Mouse (Mus musculus) heart, postnatal 0 days (tissue): Measurements from ENCODE around the gene Grcc10.

Source experiments
- CTCF ChIP-seq: IDR thresholded peaks from 2 replicates; pipeline ENCODE4 v1.5.1; 2016; ENCODE audit warnings: antibody characterized with exemption, control low read depth, low read depth
- EP300 ChIP-seq: IDR thresholded peaks from 2 replicates; pipeline ENCODE4 v1.6.1; 2016; ENCODE audit warnings: antibody characterized with exemption, low read depth

DNA sequence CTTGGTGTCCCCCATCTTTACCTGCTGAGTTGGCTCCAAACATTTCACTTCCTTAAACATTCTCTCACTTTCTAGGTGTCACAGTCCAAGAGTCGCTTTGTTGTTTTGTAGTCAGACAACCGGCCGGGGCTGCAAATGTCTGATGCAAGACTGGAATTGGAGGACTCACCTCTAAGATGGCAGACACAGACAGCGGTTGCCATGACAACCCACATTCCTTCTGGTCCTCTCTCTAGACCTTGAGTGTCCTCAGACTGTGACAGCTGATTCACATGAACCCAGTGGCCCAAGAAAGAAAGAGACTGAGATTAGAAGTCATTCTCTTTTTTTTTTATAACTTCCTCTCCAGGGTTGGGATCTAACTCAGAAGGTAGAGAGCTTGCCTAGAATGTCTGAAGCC, 48.3 kb upstream of the Grcc10 start:
- TF ChIP-seq CTCF, result no peak
- no peak for TF ChIP-seq EP300
